ENCODE assay signal across 8 mouse cellular contexts in the genomic region with DNA sequence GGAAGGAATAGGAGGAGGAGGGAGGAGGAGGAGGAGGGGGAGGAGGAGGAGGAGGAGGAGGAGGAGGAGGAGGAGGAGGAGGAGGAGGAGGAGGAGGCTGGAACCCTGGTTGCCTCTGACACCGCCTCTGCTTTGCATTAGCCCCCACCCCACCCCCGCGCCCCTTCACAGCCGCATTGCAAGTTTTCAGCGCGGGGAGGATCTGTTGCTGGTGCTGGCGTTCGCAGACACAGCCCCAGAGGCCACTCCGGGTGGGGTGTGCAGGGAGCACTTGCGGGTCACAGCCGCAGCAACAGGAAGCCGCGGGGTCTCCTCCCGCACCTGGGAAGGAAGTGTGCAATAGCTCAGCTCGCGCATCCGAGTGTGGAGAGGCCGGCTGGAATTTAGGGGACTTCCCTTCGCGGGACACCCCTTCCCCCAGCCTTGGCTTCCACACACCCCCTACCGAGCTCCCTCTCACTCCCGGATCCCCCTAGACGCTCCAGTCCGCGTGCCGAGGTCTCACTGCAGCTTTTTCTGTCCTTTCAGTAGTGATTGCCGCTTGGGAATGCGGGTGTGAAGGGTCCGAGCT. TPM values are rescaled to one million over a fixed set of nuclear protein-coding genes. Genes with fewer than 3 reads are reported as not detected.
A peak's percentile ranks its signal among the peaks of the same experiment; 100 is the strongest.
DNase-seq lines count a peak whose midpoint lies in the region; ATAC-seq and TF ChIP-seq lines count a peak whose summit lies in the region.

No protein-coding gene starts in this region.

- peak; percentile 14 to 31 for DNase-seq in frontal cortex, adult 2 months (ENCODE audit: extremely low spot score in 1 of 2, low spot score in 1 of 2)
- peak; percentile 90 for DNase-seq in heart, embryonic 10.5 days (ENCODE audit: low spot score)
- no peak for DNase-seq in liver, adult 2 months (ENCODE audit: extremely low read depth, low read depth, low spot score)
- DNase-seq in midbrain, postnatal 0 days (ENCODE audit: low spot score): peak; percentile 45
- DNase-seq in testis, postnatal 10 days (ENCODE audit: low spot score): peak; percentile 62

- no peak for TF ChIP-seq POLR2A in liver, adult 2 months (IDR thresholded peaks at IDR 0.05; ENCODE audit: extremely low read depth, insufficient read depth, low read length)

- no peaks in the 10 kb centered on the region for H3K9me3 ChIP-seq in embryonic facial prominence, embryonic 12.5 days
- H3K9me3 ChIP-seq in heart, embryonic 10.5 days: no peaks in the 10 kb centered on the region
- no peaks in the 10 kb centered on the region for H3K9me3 ChIP-seq in kidney, embryonic 14.5 days (ENCODE audit: control insufficient read depth, low read length)
- no peaks in the 10 kb centered on the region for H3K9me3 ChIP-seq in midbrain, postnatal 0 days (ENCODE audit: low read length)

- peak overlapping the region; percentile 83 for H3K9ac ChIP-seq in embryonic facial prominence, embryonic 12.5 days
- peak overlapping the region; percentile 61 for H3K9ac ChIP-seq in kidney, embryonic 14.5 days (ENCODE audit: low read depth, low read length)
- peak overlapping the region; percentile 65 for H3K9ac ChIP-seq in liver, adult 2 months (ENCODE audit: low read depth, low read length)
- H3K9ac ChIP-seq in midbrain, postnatal 0 days (replicated peaks; ENCODE audit: low read length, poor library complexity, severe bottlenecking): peak overlapping the region; percentile 71

- peaks cover 16% of the 10 kb centered on the region for H3K4me1 ChIP-seq in embryonic facial prominence, embryonic 12.5 days
- H3K4me1 ChIP-seq in heart, embryonic 10.5 days: peaks cover 35% of the 10 kb centered on the region
- H3K4me1 ChIP-seq in kidney, embryonic 14.5 days (ENCODE audit: control insufficient read depth, insufficient read depth, low read length): peaks cover 11% of the 10 kb centered on the region
- peaks cover 4% of the 10 kb centered on the region for H3K4me1 ChIP-seq in liver, adult 2 months (ENCODE audit: control insufficient read depth, insufficient read depth, low read length)
- peaks cover 7% of the 10 kb centered on the region; the same call in 1 of the 2 replicates for H3K4me1 ChIP-seq in midbrain, postnatal 0 days (ENCODE audit: insufficient read depth, low read length)

- no peaks in the 10 kb centered on the region for H3K27me3 ChIP-seq in embryonic facial prominence, embryonic 12.5 days
- 0 out of 2 replicates have a peak, but pooled peaks cover 7% of the 10 kb centered on the region for H3K27me3 ChIP-seq in heart, embryonic 10.5 days (ENCODE audit: insufficient read depth, poor library complexity, severe bottlenecking)
- H3K27me3 ChIP-seq in kidney, embryonic 14.5 days (ENCODE audit: control insufficient read depth, insufficient read depth, low read length): no peaks in the 10 kb centered on the region
- no peaks in the 10 kb centered on the region for H3K27me3 ChIP-seq in liver, adult 2 months (ENCODE audit: control insufficient read depth, insufficient read depth, low read length)
- H3K27me3 ChIP-seq in midbrain, postnatal 0 days (ENCODE audit: insufficient read depth, low read length): no peaks in the 10 kb centered on the region

- H3K27ac ChIP-seq in embryonic facial prominence, embryonic 12.5 days: peak overlapping the region; percentile 93
- H3K27ac ChIP-seq in heart, embryonic 10.5 days: peak overlapping the region; percentile 97
- peak overlapping the region; percentile 73 for H3K27ac ChIP-seq in kidney, embryonic 14.5 days (ENCODE audit: low read depth, low read length)
- H3K27ac ChIP-seq in liver, adult 2 months (replicated peaks; ENCODE audit: insufficient read depth, low read depth, low read length): no peak overlapping the region
- peak overlapping the region; percentile 80 for H3K27ac ChIP-seq in midbrain, postnatal 0 days (ENCODE audit: low read depth, low read length)

- peak overlapping the region; percentile 72 for H3K4me3 ChIP-seq in embryonic facial prominence, embryonic 12.5 days
- H3K4me3 ChIP-seq in heart, embryonic 10.5 days: peak overlapping the region; percentile 85
- H3K4me3 ChIP-seq in kidney, embryonic 14.5 days (ENCODE audit: low read length): peak overlapping the region; percentile 67
- peak overlapping the region; percentile 80 for H3K4me3 ChIP-seq in liver, adult 2 months (ENCODE audit: insufficient read depth, low read depth, low read length)
- H3K4me3 ChIP-seq in midbrain, postnatal 0 days (ENCODE audit: low read depth, low read length): peak overlapping the region; percentile 71

- 0% methylated on average over 29 of the region's 29 CpGs for WGBS in embryonic facial prominence, embryonic 12.5 days
- under 1% methylated on average over 28 of the region's 29 CpGs for WGBS in heart, embryonic 10.5 days
- WGBS in kidney, embryonic 14.5 days: under 1% methylated on average over 26 of the region's 29 CpGs
- WGBS in liver, adult 2 months: under 1% methylated on average over 28 of the region's 29 CpGs
- under 1% methylated on average over 25 of the region's 29 CpGs for WGBS in midbrain, postnatal 0 days

- no peak for ATAC-seq in frontal cortex, adult (ENCODE audit: low TSS enrichment)
- ATAC-seq in embryonic facial prominence, embryonic 12.5 days (ENCODE audit: insufficient number of reproducible peaks, insufficient read depth, low FRiP score, low TSS enrichment): no peak
- ATAC-seq in kidney, embryonic 14.5 days (ENCODE audit: low FRiP score, low TSS enrichment): peak; percentile 29
- ATAC-seq in midbrain, postnatal 0 days (ENCODE audit: low FRiP score): peak; percentile 8; the same call in 1 of the 2 replicates

- peak overlapping the region; percentile 92 for H3K4me2 ChIP-seq in embryonic facial prominence, embryonic 12.5 days (replicated peaks)
- H3K4me2 ChIP-seq in kidney, embryonic 14.5 days (replicated peaks; ENCODE audit: low read depth, low read length): peak overlapping the region; percentile 84
- peak overlapping the region; percentile 94 for H3K4me2 ChIP-seq in midbrain, postnatal 0 days (ENCODE audit: low read depth, low read length, poor library complexity, severe bottlenecking)

- no peaks in the 10 kb centered on the region for H3K79me2 ChIP-seq in liver, adult 2 months (ENCODE audit: control insufficient read depth, insufficient read depth, low read length)

- no peaks in the 10 kb centered on the region for H3K36me3 ChIP-seq in embryonic facial prominence, embryonic 12.5 days
- H3K36me3 ChIP-seq in heart, embryonic 10.5 days: peaks cover 12% of the 10 kb centered on the region; the same call in 1 of the 2 replicates
- H3K36me3 ChIP-seq in kidney, embryonic 14.5 days (ENCODE audit: control insufficient read depth, insufficient read depth, low read length): no peaks in the 10 kb centered on the region
- no peaks in the 10 kb centered on the region for H3K36me3 ChIP-seq in liver, adult 2 months (ENCODE audit: control insufficient read depth, insufficient read depth, low read length)
- no peaks in the 10 kb centered on the region for H3K36me3 ChIP-seq in midbrain, postnatal 0 days (ENCODE audit: insufficient read depth, low read length)

- no peak for TF ChIP-seq CTCF in liver, adult 2 months (IDR thresholded peaks at IDR 0.05; ENCODE audit: low read depth, low read length)
- no peak for TF ChIP-seq CTCF in midbrain, postnatal 0 days (IDR thresholded peaks at IDR 0.05)

RNA-seq across cellular contexts. Expression of gene Samd4, which starts 1.3 kb away (rescaled TPM):
- polyA plus RNA-seq in frontal cortex, adult 2 months (2012; rRNA removed): 12.7 and 13.3 TPM in 2 replicates
- polyA plus RNA-seq in embryonic facial prominence, embryonic 12.5 days (2016; fragmentation: Nextera tagmentation; extraction: Ambion mirVana): 9.1 and 10.7 TPM in 2 replicates
- polyA plus RNA-seq in heart, embryonic 10.5 days (2016; fragmentation: Nextera tagmentation; extraction: Ambion mirVana): 11.1 and 17.0 TPM in 2 replicates
- polyA plus RNA-seq in kidney, embryonic 14.5 days (2014; fragmentation: Nextera tagmentation; extraction: Ambion mirVana): 2.6 and 2.9 TPM in 2 replicates
- total RNA-seq in liver, adult 2 months (2014; rRNA removed): 1.6 and 3.0 TPM in 2 replicates
- polyA plus RNA-seq in liver, adult 2 months (2012; rRNA removed): 0.77 and 1.6 TPM in 2 replicates
- total RNA-seq in midbrain, postnatal 0 days (2014; rRNA removed): 16.0 and 19.8 TPM in 2 replicates
- polyA plus RNA-seq in midbrain, postnatal 0 days (2015; fragmentation: Nextera tagmentation; extraction: Ambion mirVana): 4.4 and 5.1 TPM in 2 replicates

RNA-seq across cellular contexts. Expression of gene Cgrrf1, which starts 52.0 kb away (rescaled TPM):
- 33.4 and 38.2 TPM in 2 replicates for polyA plus RNA-seq in frontal cortex, adult 2 months (2012; rRNA removed)
- 24.8 and 26.5 TPM in 2 replicates for polyA plus RNA-seq in embryonic facial prominence, embryonic 12.5 days (2016; fragmentation: Nextera tagmentation; extraction: Ambion mirVana)
- 30.1 and 33.8 TPM in 2 replicates for polyA plus RNA-seq in heart, embryonic 10.5 days (2016; fragmentation: Nextera tagmentation; extraction: Ambion mirVana)
- polyA plus RNA-seq in kidney, embryonic 14.5 days (2014; fragmentation: Nextera tagmentation; extraction: Ambion mirVana): 30.6 and 38.6 TPM in 2 replicates
- 54.1 and 63.8 TPM in 2 replicates for total RNA-seq in liver, adult 2 months (2014; rRNA removed)
- 27.8 and 32.1 TPM in 2 replicates for polyA plus RNA-seq in liver, adult 2 months (2012; rRNA removed)
- 25.6 and 36.0 TPM in 2 replicates for total RNA-seq in midbrain, postnatal 0 days (2014; rRNA removed)
- 24.4 and 24.5 TPM in 2 replicates for polyA plus RNA-seq in midbrain, postnatal 0 days (2015; fragmentation: Nextera tagmentation; extraction: Ambion mirVana)

Comparison
In these comparisons a context has a peak if more than half of its experiments do, and no peak if none do; other contexts are left out.
1. ATAC-seq: peak in kidney, embryonic 14.5 days (single experiment) and midbrain, postnatal 0 days (single experiment); none in frontal cortex, adult (single experiment) and embryonic facial prominence, embryonic 12.5 days (single experiment).
2. Peak in every context shown above with its lines, with median percentiles within 50 percentile points of each other: H3K4me2 ChIP-seq, H3K4me3 ChIP-seq and H3K9ac ChIP-seq.